Mouse (Mus musculus) spleen, postnatal 36 days (tissue): Measurements from ENCODE around the gene Ufl1.
"Not testable (repeated sequence)": the region's sequence is repeated elsewhere in the genome, so short reads cannot be mapped to it uniquely, and the experiment has no call there.

Experiments used
- DNase-seq, 2 experiments: peaks; one replicate each; pipeline ENCODE4 v3.0.0; 2022; ENCODE audit warnings: low spot score in 2 of 2, mixed read lengths in 1 of 2

The Ufl1 gene

GRCm38 (mm10) chr4:25281671-25282038 lies at the start of gene Ufl1:
Gene Ufl1, minus strand, starts transcription at chr4:25281821.
- peak; percentile 91 to 93 for DNase-seq

GRCm38 (mm10) chr4:25325684-25326220 lies 44.1 kb upstream of the Ufl1 start:
- no peak for DNase-seq

GRCm38 (mm10) chr4:25322631-25323178 lies 41.1 kb upstream of the Ufl1 start:
- DNase-seq: no peak

DNA sequence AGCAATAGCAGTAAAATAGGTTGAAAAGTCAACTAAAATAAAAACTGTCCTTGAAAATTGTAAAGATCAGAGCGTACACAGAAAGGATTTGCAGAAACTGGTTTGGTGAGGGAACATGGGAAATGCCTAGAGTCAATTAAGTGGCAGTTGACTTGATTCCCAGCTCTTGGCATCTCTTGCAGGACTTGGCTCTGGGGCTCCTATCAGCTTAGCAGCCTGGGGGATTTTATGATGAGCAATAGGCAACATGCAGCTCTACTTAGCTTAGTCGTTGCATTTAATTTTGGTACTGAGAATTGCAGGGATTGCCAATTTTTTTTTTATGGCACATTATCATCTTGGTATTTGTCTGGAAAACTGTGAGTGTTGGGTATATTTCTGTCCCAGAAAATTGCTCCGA lies 32.1 kb upstream of the Ufl1 start:
- DNase-seq: no peak

DNA sequence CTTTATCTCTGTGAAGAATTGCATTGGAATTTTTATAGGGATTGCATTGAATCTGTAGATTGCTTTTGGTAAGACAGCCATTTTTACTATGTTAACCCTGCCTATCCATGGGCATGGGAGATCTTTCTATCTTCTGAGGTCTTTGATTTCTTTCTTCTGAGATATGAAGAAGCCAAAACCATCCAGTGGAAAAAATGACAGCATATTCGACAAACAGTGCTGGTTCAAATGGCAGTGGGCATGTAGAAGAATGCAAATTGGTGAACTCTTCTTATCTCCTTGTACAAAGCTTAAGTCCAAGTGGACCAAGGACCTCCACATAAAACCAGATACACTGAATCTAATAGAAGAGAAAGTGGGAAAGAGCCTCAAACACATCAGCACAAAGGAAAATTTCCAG lies 3.4 kb upstream of the Ufl1 start:
- not testable (repeated sequence) for DNase-seq

GRCm38 (mm10) chr4:25280938-25281670 lies 517 bp downstream of the Ufl1 start:
- no peak for DNase-seq

GRCm38 (mm10) chr4:25272861-25273627 lies 8.6 kb downstream of the Ufl1 start:
- DNase-seq: peak in 1 of 2 experiments; percentile 4

- peak; percentile 2 to 6 for DNase-seq
These were observed 9.7 kb downstream of the Ufl1 start for GRCm38 (mm10) chr4:25271926-25272325.

DNA sequence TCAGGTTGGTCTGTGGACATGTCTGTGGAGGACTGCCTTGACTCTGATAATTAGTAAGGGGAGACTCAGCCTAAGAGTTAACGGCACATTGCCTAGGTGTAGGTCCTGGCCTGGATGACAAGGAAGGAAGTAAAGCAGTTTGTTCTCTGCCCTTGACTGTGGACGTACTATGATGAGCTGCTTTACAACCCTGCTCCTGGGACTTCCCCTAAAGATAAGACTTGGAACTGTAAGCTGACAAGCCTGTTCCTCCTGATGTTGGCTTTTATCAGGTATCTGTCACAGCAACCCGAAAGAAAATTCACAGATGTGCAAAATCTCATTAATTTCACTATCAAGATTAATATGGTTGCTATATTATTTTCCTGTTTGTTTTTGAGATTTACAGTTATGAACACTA lies 14.5 kb downstream of the Ufl1 start:
- DNase-seq: no peak

GRCm38 (mm10) chr4:25257822-25258398 lies 23.7 kb downstream of the Ufl1 start:
- DNase-seq: no peak

GRCm38 (mm10) chr4:25242776-25243175 lies 38.8 kb downstream of the Ufl1 start, which contains the start of gene Fhl5:
Gene Fhl5, minus strand, starts transcription at chr4:25242876.
- no peak for DNase-seq

DNA sequence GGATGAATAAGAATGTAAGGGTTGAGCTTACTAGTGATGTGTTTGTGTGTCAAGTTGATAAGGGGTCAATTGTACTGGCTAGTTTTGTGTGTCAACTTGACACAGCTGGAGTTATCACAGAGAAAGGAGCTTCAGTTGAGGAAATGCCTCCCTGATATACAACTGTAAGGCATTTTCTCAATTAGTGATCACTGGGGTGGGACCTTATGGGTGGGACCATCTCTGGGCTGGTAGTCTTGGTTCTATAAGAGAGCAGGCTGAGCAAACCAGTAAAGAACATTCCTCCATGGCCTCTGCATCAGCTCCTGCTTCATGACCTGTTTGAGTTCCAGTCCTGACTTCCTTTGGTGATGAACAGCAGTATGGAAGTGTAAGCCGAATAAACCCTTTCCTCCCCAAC lies 46.0 kb downstream of the Ufl1 start:
- DNase-seq: not testable (repeated sequence)

- not testable (repeated sequence) for DNase-seq
These were observed 47.9 kb downstream of the Ufl1 start for GRCm38 (mm10) chr4:25233767-25234166.

DNA sequence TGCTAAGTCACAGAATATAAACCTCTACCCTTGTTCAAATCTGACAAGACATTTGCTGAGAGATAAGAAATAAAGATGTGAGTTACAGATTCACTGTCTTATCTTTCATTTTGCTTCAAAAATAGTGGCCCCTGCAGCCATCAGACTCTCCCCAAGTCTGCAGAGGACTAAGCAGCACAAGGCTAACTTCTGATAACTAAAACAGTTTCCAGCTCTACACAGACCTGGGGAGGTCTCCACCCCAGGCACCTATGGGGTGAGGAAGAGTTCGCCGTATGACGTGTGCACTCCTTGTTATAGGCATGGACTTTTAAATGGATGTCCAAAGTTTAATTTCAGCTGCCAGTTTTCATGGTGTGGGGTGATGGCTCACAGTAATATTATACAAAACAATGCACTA lies 49.1 kb downstream of the Ufl1 start:
- DNase-seq: no peak

- no peak for DNase-seq
These were observed 54.1 kb downstream of the Ufl1 start for GRCm38 (mm10) chr4:25227527-25227926.

- no peak for DNase-seq
These were observed 59.7 kb downstream of the Ufl1 start for GRCm38 (mm10) chr4:25221927-25222326.

GRCm38 (mm10) chr4:25213451-25213850 lies 68.2 kb downstream of the Ufl1 start:
- DNase-seq: no peak

GRCm38 (mm10) chr4:25206166-25206565 lies 75.5 kb downstream of the Ufl1 start:
- DNase-seq: no peak
